Mouse (Mus musculus) olfactory bulb, adult 2 months (tissue): ENCODE results near the gene Trpv4. TPM values are rescaled to one million over a fixed set of nuclear protein-coding genes. Genes with fewer than 3 reads are reported as not detected.

Experiments
- H3K27ac ChIP-seq: fragments of 200-500 bp; 2 replicates; pipeline ENCODE4 v1.5.1; 2012; ENCODE audit warnings: low read depth, low read length; ENCODE audit not compliant: insufficient read depth
- H3K4me1 ChIP-seq: fragments of 200-500 bp; 2 replicates; pipeline ENCODE4 v1.6.1; 2012; ENCODE audit warnings: low read length; ENCODE audit not compliant: control insufficient read depth, insufficient read depth
- H3K4me3 ChIP-seq: fragments of 200-500 bp; 2 replicates; pipeline ENCODE4 v1.5.1; 2012; ENCODE audit warnings: mild to moderate bottlenecking, low read depth, low read length, moderate library complexity; ENCODE audit not compliant: insufficient read depth
- CTCF ChIP-seq: fragments of 200-500 bp; IDR thresholded peaks from 2 replicates; pipeline ENCODE4 v1.5.1; 2012; ENCODE audit warnings: low read depth, mild to moderate bottlenecking, low read length, moderate library complexity; ENCODE audit not compliant: insufficient read depth
- POLR2A ChIP-seq: fragments of 200-500 bp; IDR thresholded peaks from 2 replicates; pipeline ENCODE4 v1.6.1; 2012; ENCODE audit warnings: mild to moderate bottlenecking, low read depth, low read length, moderate library complexity; ENCODE audit not compliant: insufficient read depth
- WGBS: fragments of 180-500 bp; shearing (Covaris S2); methylation state at CpG from one replicate; pipeline ENCODE4 v1.1.7; 2018; 5-methylcytosine and 5-hydroxymethylcytosine counted together
- polyA plus RNA-seq: library from polyadenylated mRNA; stranded (reverse); fragments of >200 nt; gene quantifications from 2 replicates; pipeline ENCODE4 v1.2.4, GENCODE M21; 2012; ENCODE audit warnings: low replicate concordance; ENCODE audit not compliant: missing spikeins, insufficient read depth, insufficient read length

Gene Trpv4
- not detected in 2 replicates for polyA plus RNA-seq

DNA sequence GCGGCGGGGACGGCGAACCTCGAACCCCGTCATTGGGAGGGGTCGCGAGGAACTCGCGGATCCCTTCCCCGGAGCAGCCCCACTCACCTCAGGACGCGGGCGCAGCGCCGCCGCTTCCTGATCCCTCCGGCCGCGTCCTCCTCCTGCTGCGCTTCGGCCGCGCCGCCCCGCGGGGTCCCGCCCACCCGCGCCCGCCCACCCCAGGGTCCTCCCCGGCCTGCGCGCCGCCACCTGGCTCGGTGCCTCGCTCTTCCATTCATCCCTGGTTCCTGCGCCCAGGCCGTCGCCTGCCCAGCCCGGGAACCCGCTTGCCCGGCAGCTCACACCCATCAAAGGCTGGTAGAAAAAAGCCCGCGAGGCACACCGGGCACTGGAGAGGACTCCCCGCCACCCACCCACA lies at the start of gene Trpv4:
Trpv4 (minus strand) TSS at position 167 of the 400 bp plus-strand sequence.
- Histone ChIP-seq H3K27ac (no peak within 1 kb of the TSS), H3K4me1 (peaks cover 13% of the 10 kb centered on the region), H3K4me3 (peak within 1 kb of the TSS; percentile 35)
- no peak for TF ChIP-seq POLR2A
- no peak for TF ChIP-seq CTCF
- WGBS, result 2% methylated on average over 47 of the region's 47 CpGs

DNA sequence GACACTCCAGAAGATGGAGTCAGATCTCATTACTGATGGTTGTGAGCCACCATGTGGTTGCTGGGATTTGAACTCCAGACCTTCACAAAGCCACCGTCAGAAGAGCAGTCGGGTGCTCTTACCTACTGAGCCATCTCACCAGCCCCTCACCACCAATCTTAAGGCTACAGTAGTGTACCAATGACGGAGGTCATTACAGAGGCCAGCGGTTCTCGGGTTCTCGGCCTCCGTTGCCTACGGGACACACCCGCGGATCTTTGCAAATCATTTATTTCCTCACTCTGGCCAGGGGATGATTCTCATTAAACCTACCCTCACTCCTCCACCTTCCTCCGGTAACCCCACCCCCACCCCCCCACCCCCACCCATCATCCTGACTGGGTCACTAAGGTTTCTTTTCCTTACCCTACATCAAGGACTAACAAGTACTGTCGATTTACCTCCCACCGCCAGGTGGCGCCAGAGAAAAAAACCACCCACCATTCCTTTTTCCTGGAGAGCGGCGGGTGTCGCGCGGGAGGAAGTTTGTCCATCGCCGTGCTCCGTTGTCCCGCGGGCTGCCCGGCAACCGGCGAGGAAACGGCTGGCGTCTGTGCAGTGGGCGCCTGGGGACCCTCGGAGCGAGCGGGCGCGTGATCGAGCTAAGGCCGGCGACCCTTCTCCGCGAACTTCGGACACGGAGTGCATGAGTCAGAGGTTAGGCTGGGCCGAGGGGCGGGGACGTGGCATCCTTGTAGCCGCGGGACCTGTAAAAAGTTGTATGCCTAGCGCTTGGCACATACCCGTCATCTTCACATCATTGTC lies 49.2 kb upstream of the Trpv4 start, which contains the start of gene Tchp:
Tchp (plus strand) TSS at position 496 of the 804 bp plus-strand sequence.
- Histone ChIP-seq H3K27ac (no peak within 1 kb of the TSS), H3K4me3 (peak within 1 kb of the TSS; percentile 65), H3K4me1 (peaks cover 5% of the 10 kb centered on the region)
- peak; percentile 56 for TF ChIP-seq POLR2A
- peak; percentile 73 for TF ChIP-seq CTCF
- 4% methylated on average over 49 of the region's 49 CpGs for WGBS

DNA sequence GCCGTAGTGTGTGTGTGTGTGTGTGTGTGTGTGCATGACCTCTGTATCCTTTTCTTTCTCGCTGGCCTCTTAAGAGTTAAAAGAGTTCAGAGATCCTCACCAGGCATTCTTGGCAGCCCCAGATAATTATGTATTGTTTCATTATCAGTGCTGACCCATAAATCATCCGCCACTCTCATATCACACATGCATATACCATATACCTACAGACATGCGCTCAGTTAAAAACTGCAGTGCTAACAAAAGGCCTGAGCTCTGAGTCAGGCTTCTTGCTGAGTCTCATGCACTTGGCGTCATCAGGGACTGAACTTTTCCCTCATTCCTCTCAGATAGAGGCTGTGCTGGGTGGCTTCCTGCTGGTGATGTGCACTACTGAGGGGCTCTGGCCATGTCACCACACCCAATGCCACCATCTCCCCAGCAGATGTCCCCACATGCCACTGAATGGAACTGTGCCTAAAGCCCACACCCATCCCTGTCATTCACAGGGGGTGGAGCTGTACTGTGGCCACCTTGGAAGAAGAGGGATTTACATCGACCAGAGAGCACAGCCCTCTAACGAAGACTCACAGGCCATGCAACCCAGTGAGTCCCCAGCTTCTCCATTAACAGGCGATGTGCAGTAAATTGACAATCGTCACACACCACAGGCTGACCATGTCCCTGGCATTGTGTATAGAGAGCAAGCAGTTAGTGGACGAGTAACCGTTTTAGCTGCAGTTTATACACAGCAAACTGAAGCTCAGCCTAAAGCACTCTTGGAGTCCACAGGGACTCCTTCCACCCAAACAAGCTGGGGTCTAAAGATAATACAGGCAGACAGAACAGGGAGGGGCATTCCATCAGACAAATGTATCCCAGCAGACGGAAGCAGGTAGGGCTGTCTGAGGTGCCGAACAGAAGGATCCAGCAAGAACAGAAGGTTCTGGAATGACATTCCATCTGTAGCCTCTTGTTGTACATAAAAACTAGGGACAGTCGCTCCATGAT lies 44.5 kb upstream of the Trpv4 start:
- Histone ChIP-seq H3K4me3 (no peak overlapping the region), H3K4me1 (no peaks in the 10 kb centered on the region), H3K27ac (no peak overlapping the region)
- TF ChIP-seq CTCF (no peak), POLR2A (no peak)
- 66% methylated on average over 14 of the region's 14 CpGs for WGBS

DNA sequence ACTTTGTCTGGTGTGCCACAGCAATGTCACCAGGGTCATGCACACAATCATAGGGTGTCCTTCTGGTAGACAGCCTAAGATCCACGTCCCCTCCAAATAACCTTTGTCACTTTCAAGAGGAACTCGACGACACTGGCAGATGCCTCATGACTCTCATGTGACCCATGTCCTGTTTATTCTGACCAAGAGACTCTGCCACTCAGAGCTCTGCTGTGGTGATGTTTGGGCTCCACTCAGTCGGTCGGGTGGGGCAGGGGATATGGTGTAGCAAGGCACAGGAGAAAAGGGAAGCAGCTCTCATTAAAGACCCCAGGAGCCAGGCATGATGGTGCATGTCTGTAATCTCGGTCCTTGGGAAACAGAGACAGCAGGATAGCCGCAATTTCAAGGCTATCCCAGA lies 40.8 kb upstream of the Trpv4 start:
- Histone ChIP-seq H3K4me1 (no peaks in the 10 kb centered on the region), H3K27ac (no peak overlapping the region), H3K4me3 (no peak overlapping the region)
- TF ChIP-seq CTCF (no peak), POLR2A (no peak)
- WGBS, result 61% methylated on average over 7 of the region's 7 CpGs

DNA sequence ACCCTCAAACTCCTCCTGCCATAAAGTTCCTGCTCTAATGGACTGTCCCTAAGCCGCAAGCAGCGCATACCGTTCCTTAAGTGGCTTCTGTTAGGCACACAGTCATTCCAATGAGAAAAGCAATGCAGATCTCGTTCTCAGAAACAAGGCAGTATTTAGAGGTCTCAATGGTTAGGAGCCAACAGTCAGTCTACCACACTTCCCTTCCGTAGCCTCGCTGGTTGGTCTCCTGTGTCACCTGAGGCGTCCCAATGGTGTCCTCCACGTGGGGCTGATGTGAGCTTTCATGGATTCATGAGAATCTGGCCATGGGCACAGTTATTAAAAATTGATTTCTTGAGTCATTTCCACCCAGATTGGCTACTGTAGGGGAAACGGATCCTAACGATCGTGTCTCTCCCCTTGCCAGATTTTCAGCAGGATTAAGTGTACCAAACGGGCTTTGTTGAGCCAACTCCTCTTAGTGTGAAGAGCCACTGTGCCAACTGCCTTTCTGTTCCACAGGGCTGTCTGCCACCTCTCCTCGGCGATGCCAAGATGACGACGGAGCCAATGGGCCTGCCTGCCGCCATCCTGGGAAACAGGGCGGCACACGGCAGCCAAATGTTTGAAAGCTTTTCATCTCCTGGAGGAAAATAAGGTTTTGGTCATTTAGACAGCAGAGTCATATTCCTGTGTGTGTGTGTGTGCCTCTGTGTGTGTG lies 40.0 kb upstream of the Trpv4 start:
- H3K4me1 ChIP-seq, result no peaks in the 10 kb centered on the region
- TF ChIP-seq POLR2A, result no peak
- TF ChIP-seq CTCF, result no peak
- no peak overlapping the region for H3K27ac ChIP-seq
- 48% methylated on average over 19 of the region's 19 CpGs for WGBS
- H3K4me3 ChIP-seq, result no peak overlapping the region

DNA sequence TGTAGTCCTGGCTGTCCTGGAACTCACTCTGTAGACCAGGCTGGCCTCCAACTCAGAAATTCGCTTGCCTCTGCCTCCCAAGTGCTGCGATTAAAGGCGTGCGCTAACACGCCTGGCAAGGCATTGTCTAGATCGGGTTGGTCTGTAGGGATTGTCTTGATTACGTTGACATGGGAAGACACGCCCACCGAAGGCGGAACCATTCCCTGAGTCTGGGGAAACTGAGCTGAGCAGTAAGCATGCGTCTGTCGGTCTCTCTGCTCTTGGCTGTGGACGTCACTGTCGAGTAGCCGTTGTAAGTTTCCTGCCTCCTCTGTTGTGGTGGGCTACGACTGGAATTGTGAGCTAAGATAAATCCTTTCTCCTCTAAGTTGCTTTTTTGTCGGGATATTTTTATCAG lies 38.7 kb upstream of the Trpv4 start:
- 88% methylated on average over 17 of the region's 17 CpGs for WGBS
- Histone ChIP-seq H3K27ac (no peak overlapping the region), H3K4me3 (no peak overlapping the region), H3K4me1 (no peaks in the 10 kb centered on the region)
- TF ChIP-seq CTCF (no peak), POLR2A (no peak)

DNA sequence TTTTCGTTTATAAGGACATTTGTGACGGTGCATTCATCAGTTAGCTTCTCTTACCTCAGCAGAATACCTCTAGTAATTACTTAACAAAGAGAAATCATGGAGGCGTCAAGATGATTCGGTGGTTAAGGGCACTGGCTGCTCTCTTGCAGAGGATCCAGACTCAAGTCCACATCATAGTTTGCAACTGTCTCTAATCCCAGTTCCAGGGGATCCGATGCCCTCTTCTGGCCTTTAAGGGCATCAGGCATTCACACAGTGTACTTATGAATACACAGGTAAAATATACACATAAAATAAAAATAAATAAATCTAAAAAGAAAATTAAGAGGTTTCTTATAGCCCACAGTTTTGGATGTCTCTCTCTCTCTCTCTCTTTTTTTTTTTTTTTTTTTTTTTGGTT lies 37.6 kb upstream of the Trpv4 start:
- 62% methylated on average over 5 of the region's 5 CpGs for WGBS
- TF ChIP-seq POLR2A (no peak), CTCF (no peak)
- H3K27ac ChIP-seq, result no peak overlapping the region

DNA sequence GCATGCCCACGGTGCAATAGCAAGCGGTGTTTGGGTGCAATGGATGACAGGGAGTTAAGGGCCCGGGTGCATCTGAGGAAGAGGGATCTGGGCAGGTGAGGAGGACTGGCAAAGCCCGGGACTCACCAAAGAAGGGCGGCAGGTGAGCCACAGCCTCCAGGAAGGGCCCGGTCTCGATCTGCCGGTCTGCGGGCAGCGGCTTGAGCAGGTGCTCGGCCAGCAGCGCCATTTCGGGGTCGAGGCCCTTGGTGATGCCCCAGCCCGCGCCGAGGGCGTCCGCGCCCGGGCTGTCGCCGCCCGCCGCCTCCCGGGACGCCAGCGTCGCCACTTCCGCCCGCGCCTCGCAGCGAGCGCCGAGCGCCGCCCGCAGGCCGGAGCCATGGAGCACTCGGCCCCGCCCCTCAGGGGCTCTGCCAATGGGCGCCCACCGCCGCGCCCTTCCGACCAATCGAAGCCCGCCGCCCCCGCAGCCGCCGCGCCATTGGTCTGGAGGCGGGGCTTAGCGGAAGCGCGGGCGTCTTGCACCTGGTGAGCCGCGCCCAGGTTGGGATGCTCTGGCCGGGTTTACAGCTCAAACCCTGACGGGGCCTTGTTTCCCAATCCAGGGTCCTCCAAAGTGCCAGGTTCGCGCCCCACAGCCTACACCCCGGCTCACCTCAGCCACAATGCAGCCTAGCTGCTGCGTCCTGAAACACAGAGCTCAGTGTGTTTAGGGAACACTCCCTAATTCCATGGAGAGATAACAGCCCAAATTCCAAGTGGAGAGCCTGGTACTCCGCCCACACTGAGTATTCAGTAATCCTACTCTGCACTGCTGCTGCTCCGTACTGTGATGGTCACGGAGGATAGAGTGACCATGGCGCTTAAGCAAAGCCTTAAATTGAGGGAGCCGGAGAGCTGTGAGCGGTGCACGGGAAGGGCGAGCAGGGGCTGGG lies 32.7 kb upstream of the Trpv4 start, which contains the start of gene Gltp:
Gltp (minus strand) TSS at position 352 of the 935 bp plus-strand sequence.
- TF ChIP-seq CTCF, result peak; percentile 9; the same call in 1 of the 2 replicates
- TF ChIP-seq POLR2A, result peak; percentile 59
- 4% methylated on average over 75 of the region's 75 CpGs for WGBS
- Histone ChIP-seq H3K27ac (peak within 1 kb of the TSS; percentile 48; the same call in 1 of the 2 replicates), H3K4me1 (peaks cover 25% of the 10 kb centered on the region), H3K4me3 (peak within 1 kb of the TSS; percentile 83)

More for the DNA sequence above, 37.6 kb upstream of the Trpv4 start:
- Histone ChIP-seq H3K4me1 (peaks cover 3% of the 10 kb centered on the region; the same call in 1 of the 2 replicates), H3K4me3 (no peak overlapping the region)
